Mouse (Mus musculus) heart, adult 2 months (tissue): ENCODE measurements around the gene Ksr2.
"Not testable (repeated sequence)": the region's sequence is repeated elsewhere in the genome, so short reads cannot be mapped to it uniquely, and the experiment has no call there.

Source experiments
- CTCF ChIP-seq: fragments of 200-600 bp; IDR thresholded peaks from 2 replicates; pipeline ENCODE4 v1.8.1; 2022; ENCODE audit warnings: antibody characterized with exemption, mild to moderate bottlenecking, moderate library complexity
- EP300 ChIP-seq: fragments of 200-500 bp; IDR thresholded peaks from 2 replicates; pipeline ENCODE4 v1.6.1; 2011; ENCODE audit warnings: low read depth, low read length, control low read depth; ENCODE audit not compliant: insufficient read depth
- POLR2A ChIP-seq: fragments of 200-500 bp; IDR thresholded peaks from 2 replicates; pipeline ENCODE4 v1.6.1; 2011; ENCODE audit warnings: mild to moderate bottlenecking, low read depth, low read length, control low read depth; ENCODE audit not compliant: insufficient read depth

DNA sequence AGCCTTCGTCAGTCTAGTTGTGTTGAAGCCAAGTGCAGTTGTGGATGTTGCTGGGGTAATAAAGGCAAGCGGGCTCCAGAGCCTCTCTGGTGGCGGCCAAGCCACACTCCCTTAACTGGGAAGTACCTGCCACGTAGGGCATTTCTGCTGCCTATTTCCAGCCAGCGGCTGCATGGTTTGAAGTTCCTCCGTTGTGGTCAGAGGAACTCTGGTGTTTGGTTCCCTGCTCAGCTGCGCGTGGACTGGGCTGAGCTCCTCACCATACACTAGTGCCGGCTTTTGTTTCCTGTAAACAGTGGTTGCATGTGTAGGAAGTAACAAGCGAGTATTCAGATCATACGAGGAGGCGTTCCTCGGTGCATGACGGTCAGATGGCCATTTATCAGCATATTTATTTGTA, 36.1 kb upstream of the Ksr2 start:
- TF ChIP-seq POLR2A, CTCF, EP300: not testable (repeated sequence)
